Mouse (Mus musculus) bone marrow macrophage, adult 2 months (primary cell): ENCODE results near the gene Rab5c.

ENCODE experiments used
- CTCF ChIP-seq: IDR thresholded peaks from 2 replicates; pipeline ENCODE4 v1.5.1; 2012; ENCODE audit warnings: low read depth, mild to moderate bottlenecking, low read length, moderate library complexity
- POLR2A ChIP-seq: IDR thresholded peaks from 2 replicates; pipeline ENCODE4 v1.6.1; 2012; ENCODE audit warnings: mild to moderate bottlenecking, low read depth, low read length, borderline replicate concordance

DNA sequence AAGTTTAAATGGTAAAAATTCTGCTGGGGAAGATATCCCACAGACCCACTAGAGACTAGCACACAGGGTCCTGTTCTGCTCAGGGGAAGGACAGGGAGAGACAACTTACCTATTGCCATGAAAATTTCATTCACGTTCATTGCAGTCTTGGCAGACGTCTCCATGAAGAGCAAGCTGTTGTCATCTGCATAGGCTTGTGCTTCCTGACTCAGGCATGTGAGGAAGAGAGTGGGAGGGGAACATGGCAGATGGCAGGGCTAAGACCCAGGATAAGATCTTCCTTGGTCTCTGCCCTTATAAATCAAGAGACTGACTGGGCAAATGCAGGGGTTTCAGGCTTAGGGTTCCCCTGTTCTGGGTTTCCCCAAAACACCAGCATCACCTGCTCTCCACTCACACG, 21.4 kb downstream of the Rab5c start:
- no peak for TF ChIP-seq POLR2A
- TF ChIP-seq CTCF = no peak
